Mouse (Mus musculus) fat pad, adult 2 months (tissue): ENCODE measurements around the gene Lpcat1.

ENCODE experiments used
- DNase-seq: peaks from one replicate; pipeline ENCODE4 v3.0.0-alpha.2; 2011; ENCODE audit warnings: low read depth, low spot score; ENCODE audit errors: extremely low read depth

Gene Lpcat1

DNA sequence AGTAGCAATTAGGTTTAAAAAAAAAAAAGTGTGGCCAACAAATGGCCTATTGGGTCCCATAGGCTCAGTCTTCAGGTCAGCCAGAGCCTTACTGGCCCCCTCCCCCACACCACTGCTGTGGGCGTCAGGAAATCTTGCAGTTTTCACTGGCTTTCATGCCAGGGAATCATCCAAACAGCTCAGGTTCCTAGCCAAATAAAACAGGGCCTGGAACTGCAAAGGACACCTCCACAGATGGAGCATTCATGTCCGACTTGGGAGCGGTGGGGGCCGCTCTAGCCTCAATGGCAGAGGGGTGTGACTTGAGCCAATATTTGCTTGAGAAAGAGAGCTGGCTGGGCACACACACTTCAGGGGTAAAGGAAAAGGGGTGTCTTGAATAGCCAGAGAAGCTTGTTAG, 20.5 kb upstream of the Lpcat1 start:
- no peak for DNase-seq

DNA sequence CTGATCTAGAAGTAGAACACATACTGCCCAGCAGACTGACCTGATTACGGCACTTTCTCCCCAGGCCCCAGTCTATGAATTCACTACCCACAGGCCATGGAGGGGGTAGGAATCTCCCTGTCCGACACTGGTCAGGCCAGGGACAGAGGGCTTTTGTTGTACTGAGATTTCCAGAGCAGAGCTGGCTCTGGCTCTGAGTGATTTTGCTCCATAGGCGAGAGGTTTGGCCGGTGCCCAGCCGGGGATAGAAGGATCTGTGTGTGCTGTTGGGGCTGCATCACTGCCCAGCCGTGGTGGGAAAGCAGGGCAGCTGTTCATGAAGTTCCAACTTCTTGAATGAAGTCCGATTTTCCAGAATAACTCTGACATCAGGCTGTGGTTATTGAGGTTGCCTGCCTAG, 20.1 kb upstream of the Lpcat1 start:
- no peak for DNase-seq

GRCm38 (mm10) chr13:73447478-73447877, 19.5 kb upstream of the Lpcat1 start:
- no peak for DNase-seq

- no peak for DNase-seq
These were observed 18.8 kb upstream of the Lpcat1 start for GRCm38 (mm10) chr13:73448201-73448600.

DNA sequence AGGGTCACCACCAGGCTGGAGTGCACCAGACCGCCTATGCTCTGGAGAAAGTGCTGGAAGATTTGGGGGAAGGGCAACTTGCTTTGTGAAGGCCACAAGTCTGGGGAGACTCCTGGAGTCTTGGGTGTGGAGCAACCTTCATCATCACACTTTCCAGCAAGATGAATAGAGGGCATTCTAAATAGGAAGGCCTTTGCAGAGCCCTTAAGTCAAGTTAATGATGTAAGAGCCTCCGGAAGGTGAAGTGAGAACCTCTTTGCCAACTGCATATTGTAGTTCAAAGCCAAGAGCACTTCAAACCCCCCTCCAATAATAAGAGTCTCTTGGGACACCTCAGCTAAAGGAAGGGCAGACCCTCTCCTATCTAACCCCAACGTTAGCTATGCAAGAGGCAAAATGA, 18.3 kb upstream of the Lpcat1 start:
- DNase-seq, result no peak

- DNase-seq, result no peak
These were observed 13.3 kb upstream of the Lpcat1 start for GRCm38 (mm10) chr13:73453503-73454217.

DNA sequence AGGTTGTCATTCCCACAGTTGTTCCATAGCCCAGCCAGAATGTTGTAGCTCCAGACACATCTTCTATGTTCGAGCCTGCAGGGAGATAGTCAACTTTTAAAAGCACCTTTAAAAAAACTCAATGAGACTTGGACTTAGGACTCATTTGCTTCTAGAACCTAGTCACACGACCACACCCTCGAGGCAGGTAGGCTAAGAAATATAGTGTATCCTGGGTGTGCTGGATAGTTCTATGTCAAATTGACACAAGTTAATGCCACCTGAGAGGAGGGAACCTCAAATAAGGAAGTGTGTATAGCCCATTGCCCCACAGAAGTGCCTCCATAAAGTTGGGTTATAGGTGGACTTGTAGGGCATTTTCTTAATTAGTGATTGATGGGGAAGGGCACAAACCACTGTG, 11.7 kb upstream of the Lpcat1 start:
- DNase-seq, result no peak

DNA sequence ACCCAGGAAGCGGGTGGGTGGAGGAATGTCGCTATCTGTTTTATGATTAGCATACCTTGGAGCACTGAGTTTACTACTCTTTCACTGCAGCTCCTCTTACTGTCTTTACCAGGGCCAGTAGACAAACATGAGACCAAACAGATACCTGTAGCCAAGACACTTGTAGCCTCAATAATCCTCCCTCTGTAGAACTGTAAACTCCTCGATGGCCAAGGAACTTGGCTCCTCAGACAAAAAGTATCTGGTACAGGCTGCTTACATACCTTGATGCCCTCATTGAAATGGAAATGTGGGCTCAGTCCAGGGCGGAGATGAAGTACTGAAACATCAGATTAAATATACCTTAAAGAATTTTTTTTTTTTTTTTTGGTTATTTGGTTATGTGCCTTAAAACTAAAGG, 9.7 kb upstream of the Lpcat1 start:
- no peak for DNase-seq

GRCm38 (mm10) chr13:73457741-73458140, 9.3 kb upstream of the Lpcat1 start:
- no peak for DNase-seq

DNA sequence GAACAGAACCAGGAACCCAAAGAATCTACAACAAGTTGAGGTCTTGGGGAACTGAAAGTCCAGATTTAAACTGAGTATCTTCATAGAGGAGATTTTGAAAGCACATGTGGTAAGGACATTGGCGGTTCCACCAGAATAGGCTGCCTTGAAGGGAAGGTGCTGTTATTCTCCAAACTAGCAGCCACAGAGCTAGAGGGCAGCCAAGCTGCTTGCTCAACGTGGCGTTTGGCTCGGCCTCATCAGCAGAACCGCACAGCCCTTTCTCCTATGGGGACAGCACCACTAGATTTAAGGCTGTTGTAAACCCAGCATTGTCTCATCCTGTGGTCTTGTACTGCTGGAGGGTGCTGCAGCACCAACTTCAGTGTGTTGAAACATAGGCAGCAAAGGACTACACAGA, 8.3 kb upstream of the Lpcat1 start:
- no peak for DNase-seq

- DNase-seq, result no peak
These were observed 7.7 kb upstream of the Lpcat1 start for GRCm38 (mm10) chr13:73459189-73459850.

GRCm38 (mm10) chr13:73461551-73461950, 5.4 kb upstream of the Lpcat1 start:
- no peak for DNase-seq

DNA sequence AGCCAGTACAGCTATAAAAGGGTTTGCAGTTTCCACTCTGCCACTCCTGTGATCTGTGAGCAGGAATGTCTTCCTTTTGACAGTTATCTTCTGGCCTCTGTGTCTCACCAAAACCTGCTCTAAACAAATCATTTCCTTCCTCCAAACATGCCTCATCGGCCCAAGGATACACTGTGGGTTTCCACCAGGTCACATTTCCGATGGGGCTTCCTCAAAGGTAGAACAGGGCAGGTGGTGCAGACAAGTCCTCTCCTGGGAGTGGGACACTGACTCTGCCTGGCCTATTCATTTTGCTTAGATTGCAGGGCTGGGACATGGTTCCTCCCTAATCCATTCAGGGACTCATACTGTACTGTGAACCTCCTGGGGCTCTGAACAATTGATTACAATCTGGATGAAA, 1.8 kb upstream of the Lpcat1 start:
- DNase-seq, result no peak

DNA sequence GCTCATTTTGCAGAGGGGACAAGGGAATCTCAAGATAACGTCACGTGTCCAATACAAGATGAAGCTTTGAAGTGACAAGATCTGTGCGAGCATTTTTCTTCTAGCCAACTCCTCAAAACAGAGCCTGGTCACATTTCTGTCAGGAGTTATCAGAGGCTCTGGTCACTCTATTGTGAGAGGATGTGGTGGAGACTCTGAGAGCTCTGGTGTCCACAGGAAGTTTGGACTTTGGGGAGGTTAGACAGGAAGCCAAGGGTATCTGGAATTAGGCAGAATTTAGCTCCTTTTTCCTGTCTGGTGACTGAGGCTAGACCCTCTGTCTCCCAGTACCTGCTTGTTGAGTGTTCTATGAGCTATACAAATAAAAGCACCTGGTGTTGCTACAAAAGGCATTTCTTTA, 586 bp upstream of the Lpcat1 start:
- DNase-seq, result no peak

DNA sequence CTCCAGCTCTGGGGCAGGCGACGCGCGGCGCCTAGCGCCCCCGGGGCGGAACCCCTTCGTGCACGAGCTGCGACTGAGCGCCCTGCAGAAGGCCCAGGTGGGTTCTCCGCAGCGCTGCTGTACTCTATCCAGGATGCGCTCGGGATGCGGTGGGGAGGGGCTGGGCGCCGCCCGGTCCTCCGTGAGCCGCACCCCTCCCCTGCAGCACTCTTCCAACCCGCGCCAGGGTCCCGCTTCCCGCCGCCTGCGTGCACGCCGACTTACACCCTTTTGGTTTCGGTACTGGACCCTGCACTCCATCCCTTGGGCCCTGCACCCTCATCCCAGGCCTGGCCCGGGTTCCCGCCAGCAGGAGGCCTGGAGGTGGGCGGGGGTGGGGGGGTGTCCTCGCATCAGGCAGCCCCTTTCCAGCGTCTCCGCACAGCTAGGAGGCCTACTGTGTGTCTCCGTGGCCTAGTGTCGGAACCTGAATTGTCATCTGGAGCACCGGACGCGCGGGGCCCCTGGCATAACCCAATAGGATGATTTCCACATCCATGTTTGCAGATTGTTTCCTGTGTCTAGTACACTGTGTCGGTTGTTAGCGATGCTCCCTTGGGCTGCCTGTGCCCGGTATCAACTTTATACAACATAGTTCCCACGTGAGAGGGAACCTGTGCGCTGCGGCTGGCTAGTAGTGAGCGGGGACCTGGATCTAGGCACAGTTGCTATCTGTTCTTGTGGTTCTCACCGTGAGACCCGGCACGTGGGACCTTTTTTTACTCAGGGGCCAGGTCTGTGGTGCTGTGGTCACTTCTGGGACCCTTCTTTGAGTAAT, 632 bp downstream of the Lpcat1 start:
- DNase-seq, result no peak

DNA sequence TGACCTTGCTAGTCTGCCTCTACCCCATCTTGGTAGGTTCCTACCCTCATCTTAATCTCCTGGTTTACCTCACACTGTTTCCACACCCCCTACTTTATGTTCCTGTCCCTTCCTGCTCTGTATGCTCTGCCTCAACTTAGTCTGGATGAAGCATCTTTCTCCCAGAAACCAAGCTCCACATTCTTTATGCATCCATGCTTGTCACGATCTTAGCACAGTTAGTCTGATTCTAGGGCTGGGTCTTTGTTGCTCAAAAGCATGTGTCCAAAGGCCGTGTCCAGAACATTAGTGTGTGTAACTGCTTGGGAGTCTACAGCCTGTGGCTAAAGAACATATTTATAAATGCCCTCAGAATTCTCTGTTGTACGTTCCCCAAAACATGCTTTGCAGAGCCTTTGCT, 1.8 kb downstream of the Lpcat1 start:
- DNase-seq, result no peak

DNA sequence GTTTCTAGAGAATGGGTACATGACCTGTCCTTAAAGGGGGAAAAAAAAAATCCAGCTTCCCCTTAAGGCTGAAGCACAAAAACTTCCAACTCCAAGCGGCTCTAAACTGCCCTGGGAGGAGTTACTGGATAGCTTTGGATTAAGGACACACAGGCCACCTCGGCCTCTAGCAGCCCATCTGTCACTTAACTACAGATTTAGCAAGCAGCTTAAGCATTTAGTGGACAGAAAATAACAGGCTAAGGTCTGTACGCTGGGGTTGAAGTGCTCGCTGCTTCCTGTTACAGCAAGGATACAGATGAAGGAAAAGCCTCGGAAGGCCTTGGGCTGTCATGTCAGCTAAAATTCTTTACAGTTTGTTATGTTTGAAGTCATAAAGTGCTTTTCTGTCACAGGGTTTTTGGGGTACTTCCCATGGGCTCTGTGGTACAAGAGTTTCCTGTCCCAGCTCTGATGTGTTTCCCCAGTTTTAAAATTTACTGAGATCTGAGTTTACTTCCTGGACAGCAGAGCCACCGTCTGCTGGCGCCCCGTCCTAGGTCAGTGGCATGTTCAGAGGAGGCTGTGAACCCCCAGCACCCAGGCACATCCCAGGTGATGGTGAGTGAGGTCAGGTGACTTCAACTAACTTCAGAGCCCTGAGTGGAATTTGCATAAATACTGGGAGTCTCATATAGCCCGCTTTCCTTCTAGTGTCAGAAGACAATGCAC, 2.4 kb downstream of the Lpcat1 start:
- no peak for DNase-seq

GRCm38 (mm10) chr13:73472481-73472880, 5.5 kb downstream of the Lpcat1 start:
- no peak for DNase-seq

GRCm38 (mm10) chr13:73473746-73474145, 6.7 kb downstream of the Lpcat1 start:
- DNase-seq, result no peak

- no peak for DNase-seq
These were observed 7.2 kb downstream of the Lpcat1 start for GRCm38 (mm10) chr13:73474163-73474562.
